Mouse (Mus musculus): ENCODE results near the gene Polr3g. TPM values are rescaled to one million over a fixed set of nuclear protein-coding genes. Genes with fewer than 3 reads are reported as not detected.

Gene Polr3g
- 4.2 and 5.7 TPM in 2 replicates for polyA plus RNA-seq (2012; rRNA removed)

DNA sequence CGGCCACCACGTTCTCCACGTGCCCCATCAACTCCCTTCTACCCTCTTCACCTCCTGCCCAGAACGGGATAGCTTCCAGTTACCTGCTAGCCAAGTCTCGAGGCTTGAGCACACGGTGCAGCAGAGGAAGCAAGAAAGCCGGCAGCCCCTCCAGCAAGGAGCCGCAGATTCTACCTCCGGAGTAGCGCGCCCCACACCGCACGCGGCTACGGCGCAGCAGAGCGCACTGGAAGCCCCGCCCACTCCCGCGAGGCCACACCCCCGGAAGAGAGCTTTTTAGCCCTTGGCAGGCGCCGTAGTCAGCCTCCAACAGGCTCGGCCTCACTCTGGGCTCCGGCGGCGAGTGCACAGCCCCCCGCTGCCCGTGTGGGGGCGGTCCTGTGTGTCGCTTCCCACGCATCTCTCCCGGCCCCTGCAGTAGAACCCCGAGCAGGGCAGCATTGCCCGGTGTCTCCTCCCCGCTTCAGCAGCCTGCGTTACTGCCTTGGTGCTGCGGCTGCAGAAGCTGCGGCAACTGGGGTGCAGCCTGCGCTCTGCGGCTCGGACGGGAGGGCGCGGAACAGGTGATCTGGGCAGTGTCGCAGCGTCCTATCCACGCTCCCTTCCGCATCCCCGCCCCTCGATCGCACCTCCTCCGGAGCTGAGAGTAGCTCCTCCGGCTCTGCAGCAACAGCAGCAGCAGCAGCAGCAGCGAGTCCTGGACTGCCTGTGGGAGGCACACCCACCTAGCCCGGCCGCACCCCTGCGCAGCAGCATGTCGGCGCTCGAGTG lies at the start of gene Polr3g, which contains the start of gene Mblac2:
Polr3g (minus strand) TSS at position 239 of the 771 bp plus-strand sequence.
Mblac2 (plus strand) TSS at position 567 of the 771 bp plus-strand sequence.

DNA sequence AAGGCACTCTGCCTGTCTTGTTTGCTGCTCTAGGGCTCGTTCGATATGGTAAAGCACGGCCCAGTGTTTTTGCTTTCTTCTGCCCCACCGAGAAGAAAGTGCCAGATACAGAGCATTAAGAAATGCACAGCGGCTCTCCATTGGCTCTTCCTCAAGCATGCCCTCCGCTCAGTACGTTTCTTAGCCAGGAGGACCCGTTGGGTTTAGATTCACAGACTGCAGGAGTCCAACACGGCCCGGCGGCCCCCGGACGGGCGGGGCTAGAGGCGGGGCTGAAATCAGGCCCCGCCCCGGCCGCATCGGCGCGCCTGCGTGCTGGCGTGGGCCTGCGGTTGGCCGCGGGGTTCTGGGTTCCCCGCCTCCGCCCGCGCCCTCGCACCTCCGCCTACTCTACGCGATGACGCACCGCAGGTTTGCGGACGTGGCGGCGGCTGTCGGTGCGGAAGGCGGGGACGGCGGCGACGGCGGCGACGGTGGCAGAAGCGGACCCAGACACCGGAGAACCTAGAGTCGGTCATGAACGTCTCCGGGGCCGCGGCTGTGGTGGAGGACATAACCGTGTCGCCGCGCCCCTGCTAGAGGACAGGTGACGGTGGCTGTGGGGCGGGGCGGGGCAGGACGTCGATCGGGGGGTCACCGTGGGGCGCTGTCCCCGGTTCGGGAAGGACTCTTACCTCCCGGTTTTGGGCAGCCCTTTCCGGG lies 53.3 kb downstream of the Polr3g start, which contains the start of gene Lysmd3:
Lysmd3 (plus strand) TSS at position 313 of the 702 bp plus-strand sequence.

GRCm38 (mm10) chr13:81632720-81633415 lies 77.9 kb downstream of the Polr3g start, which contains the start of gene Adgrv1:
Gene Adgrv1 (minus strand): TSS chr13:81633154.

Other genes with a start within 250 kb of the Polr3g start
- gene Adgrv1, start 77.9 kb downstream of the Polr3g start, polyA plus RNA-seq (2012; rRNA removed): 17.9 and 26.2 TPM in 2 replicates
- gene Lysmd3, start 53.4 kb downstream of the Polr3g start, polyA plus RNA-seq (2012; rRNA removed): 10.7 and 11.5 TPM in 2 replicates
- 10.0 and 10.3 TPM in 2 replicates for gene Mblac2, start 328 bp upstream of the Polr3g start, polyA plus RNA-seq (2012; rRNA removed)
- 246 and 303 TPM in 2 replicates for gene Cetn3, start 72.1 kb upstream of the Polr3g start, polyA plus RNA-seq (2012; rRNA removed)

Data from central nervous system, embryonic 14 days (tissue).